Comparison of ENCODE assay signal across 24 mouse cellular contexts in genomic region chr1:127365706-127366105, GRCm38 (mm10).
A peak's percentile ranks its signal among the peaks of the same experiment; 100 is the strongest.
DNase-seq lines count a peak whose midpoint lies in the region; ATAC-seq and TF ChIP-seq lines count a peak whose summit lies in the region.
"Had no signal": no experiment of that assay in that cellular context is flagged by ENCODE, and none has a peak within 500 bp of the region (broad histone marks: within the 10 kb centered on the region; RNA-seq: fewer than 3 reads in every experiment).

No protein-coding gene starts in this region.

- no peak for DNase-seq in heart, embryonic 10.5 days (ENCODE audit: low spot score)
- DNase-seq in heart, postnatal 4 days: no peak
- peak; percentile 27 to 54 for DNase-seq in lung, adult 18-20 months
- no peak for DNase-seq in lung, adult 2 months
- DNase-seq in lung, postnatal 0 days (ENCODE audit: low spot score): peak; percentile 58
- DNase-seq in lung, postnatal 4 days: no peak
- DNase-seq in lung, postnatal 36 days: peak; percentile 29
- DNase-seq: adrenal gland, postnatal 10 days; adrenal gland, postnatal 36 days; B cell, adult 2 months; cerebellum, adult 18-20 months; cerebellum, adult 9-10 months; cerebellum, postnatal 14 days; gastrocnemius, postnatal 25 days; heart, adult 2 months; heart, postnatal 10 days; heart, postnatal 36 days had no signal

- 89% methylated on average over 5 of the region's 5 CpGs for WGBS in heart, embryonic 10.5 days
- WGBS in lung, adult 2 months: 86% methylated on average over 5 of the region's 5 CpGs
- 77% methylated on average over 5 of the region's 5 CpGs for WGBS in lung, postnatal 0 days

- H3K9ac ChIP-seq in lung, postnatal 0 days (replicated peaks; ENCODE audit: low read depth): no peak overlapping the region
- H3K9ac ChIP-seq: forebrain, embryonic 15.5 days; heart, embryonic 15.5 days; hindbrain, embryonic 13.5 days had no signal

- no peaks in the 10 kb centered on the region for H3K27me3 ChIP-seq in heart, embryonic 10.5 days (ENCODE audit: insufficient read depth, poor library complexity, severe bottlenecking)
- H3K27me3 ChIP-seq in lung, postnatal 0 days (replicated peaks; ENCODE audit: insufficient read depth, low read length): no peaks in the 10 kb centered on the region
- H3K27me3 ChIP-seq: CH12.LX; forebrain, embryonic 15.5 days; heart, embryonic 15.5 days; hindbrain, embryonic 13.5 days; Patski had no signal

- TF ChIP-seq EP300 in lung, postnatal 0 days (IDR thresholded peaks at IDR 0.05): no peak

- H3K27ac ChIP-seq in heart, embryonic 10.5 days: 0 out of 2 replicates have a peak overlapping the region, but pooled peaks have one; percentile 69
- H3K27ac ChIP-seq in lung, postnatal 0 days (ENCODE audit: low read length): no peak overlapping the region
- H3K27ac ChIP-seq: forebrain, embryonic 15.5 days; heart, adult 2 months; heart, embryonic 15.5 days; hindbrain, embryonic 13.5 days had no signal

- no peak for TF ChIP-seq POLR2A in lung, adult 2 months (IDR thresholded peaks at IDR 0.05; ENCODE audit: borderline replicate concordance, extremely low read depth, low read depth, low read length)

- peaks cover 30% of the 10 kb centered on the region; the same call in 1 of the 2 replicates for H3K36me3 ChIP-seq in heart, embryonic 10.5 days
- H3K36me3 ChIP-seq in lung, postnatal 0 days (ENCODE audit: insufficient read depth, low read length): no peaks in the 10 kb centered on the region
- H3K36me3 ChIP-seq: G1E had no signal

- peaks cover 11% of the 10 kb centered on the region; the same call in 1 of the 2 replicates for H3K4me1 ChIP-seq in heart, embryonic 10.5 days
- no peaks in the 10 kb centered on the region for H3K4me1 ChIP-seq in lung, adult 2 months (ENCODE audit: control insufficient read depth, insufficient read depth, low read length)
- no peaks in the 10 kb centered on the region for H3K4me1 ChIP-seq in lung, postnatal 0 days (ENCODE audit: insufficient read depth, low read depth, low read length)
- H3K4me1 ChIP-seq: forebrain, embryonic 15.5 days; hindbrain, embryonic 13.5 days had no signal

- peak; percentile 76 for ATAC-seq in lung, postnatal 0 days
- ATAC-seq: forebrain, embryonic 15.5 days; Patski had no signal

- H3K4me2 ChIP-seq in lung, postnatal 0 days (replicated peaks; ENCODE audit: low read depth, low read length): no peak overlapping the region
- H3K4me2 ChIP-seq: forebrain, embryonic 15.5 days; heart, embryonic 11.5 days; heart, embryonic 15.5 days; hindbrain, embryonic 13.5 days had no signal

- no peaks in the 10 kb centered on the region for H3K9me3 ChIP-seq in heart, embryonic 10.5 days
- H3K9me3 ChIP-seq in lung, postnatal 0 days (ENCODE audit: low read length): no peaks in the 10 kb centered on the region
- H3K9me3 ChIP-seq: forebrain, embryonic 15.5 days; heart, embryonic 15.5 days; hindbrain, embryonic 13.5 days had no signal

- H3K4me3 ChIP-seq in heart, embryonic 10.5 days: no peak overlapping the region
- H3K4me3 ChIP-seq in lung, adult 2 months (replicated peaks; ENCODE audit: extremely low read depth, low read depth, low read length): no peak overlapping the region
- no peak overlapping the region for H3K4me3 ChIP-seq in lung, postnatal 0 days (ENCODE audit: low read depth, low read length)
- H3K4me3 ChIP-seq: forebrain, embryonic 15.5 days; heart, adult 2 months; heart, embryonic 15.5 days; hindbrain, embryonic 13.5 days had no signal

- no peak for TF ChIP-seq CTCF in lung, adult 2 months (IDR thresholded peaks at IDR 0.05; ENCODE audit: insufficient read depth, low read length)
- TF ChIP-seq CTCF in lung, postnatal 0 days (IDR thresholded peaks at IDR 0.05): no peak

Comparison
In these comparisons a context has a peak if more than half of its experiments do, and no peak if none do; other contexts are left out.
1. DNase-seq: peak in lung, adult 18-20 months (2 of 2), lung, postnatal 0 days (single experiment) and lung, postnatal 36 days (single experiment); none in heart, embryonic 10.5 days (single experiment), heart, postnatal 4 days (single experiment), lung, adult 2 months (single experiment) and lung, postnatal 4 days (0 of 2).